Mouse (Mus musculus): ENCODE measurements around the gene Dhx32. TPM values are rescaled to one million over a fixed set of nuclear protein-coding genes. Genes with fewer than 3 reads are reported as not detected.
"Not testable (repeated sequence)": the region's sequence is repeated elsewhere in the genome, so short reads cannot be mapped to it uniquely, and the experiment has no call there.

Gene Dhx32
- total RNA-seq, 2 experiments from 2014 or later = 34.4 to 36.4 TPM

DNA sequence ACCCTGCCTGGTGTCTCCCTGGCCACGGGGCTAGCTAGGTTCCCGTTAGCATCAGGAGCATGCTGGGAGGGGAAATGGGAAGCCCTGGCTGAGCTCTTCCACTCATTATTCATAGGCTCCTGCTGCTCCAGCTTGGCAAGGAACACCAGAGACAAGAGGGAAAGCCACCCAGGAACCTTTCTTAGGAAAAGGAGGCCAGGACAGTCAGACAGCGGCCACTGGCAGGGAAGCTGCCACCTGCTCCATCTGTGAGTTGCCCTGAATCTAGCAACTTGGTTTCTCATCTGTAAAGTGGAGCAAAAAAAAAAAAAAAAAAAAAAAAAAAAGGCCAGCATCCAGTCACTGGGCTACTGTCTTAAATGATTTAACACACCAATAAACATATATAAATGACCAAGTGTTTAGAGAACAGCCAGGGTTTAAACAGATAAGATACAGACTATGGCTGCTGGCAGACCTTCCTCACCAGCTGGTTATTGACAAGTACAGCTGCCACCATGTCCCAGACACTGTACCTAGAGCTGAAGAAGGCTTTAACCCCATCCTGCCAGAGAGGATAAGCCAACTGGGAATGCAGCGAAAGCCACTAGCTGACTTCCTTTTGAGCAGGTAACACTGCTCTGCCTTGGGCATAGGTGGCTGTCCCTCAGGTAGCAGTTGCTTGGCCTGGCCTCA lies 50.4 kb downstream of the Dhx32 start:
- DNase-seq (ENCODE audit: low spot score in 2 of 2) = no peak

DNA sequence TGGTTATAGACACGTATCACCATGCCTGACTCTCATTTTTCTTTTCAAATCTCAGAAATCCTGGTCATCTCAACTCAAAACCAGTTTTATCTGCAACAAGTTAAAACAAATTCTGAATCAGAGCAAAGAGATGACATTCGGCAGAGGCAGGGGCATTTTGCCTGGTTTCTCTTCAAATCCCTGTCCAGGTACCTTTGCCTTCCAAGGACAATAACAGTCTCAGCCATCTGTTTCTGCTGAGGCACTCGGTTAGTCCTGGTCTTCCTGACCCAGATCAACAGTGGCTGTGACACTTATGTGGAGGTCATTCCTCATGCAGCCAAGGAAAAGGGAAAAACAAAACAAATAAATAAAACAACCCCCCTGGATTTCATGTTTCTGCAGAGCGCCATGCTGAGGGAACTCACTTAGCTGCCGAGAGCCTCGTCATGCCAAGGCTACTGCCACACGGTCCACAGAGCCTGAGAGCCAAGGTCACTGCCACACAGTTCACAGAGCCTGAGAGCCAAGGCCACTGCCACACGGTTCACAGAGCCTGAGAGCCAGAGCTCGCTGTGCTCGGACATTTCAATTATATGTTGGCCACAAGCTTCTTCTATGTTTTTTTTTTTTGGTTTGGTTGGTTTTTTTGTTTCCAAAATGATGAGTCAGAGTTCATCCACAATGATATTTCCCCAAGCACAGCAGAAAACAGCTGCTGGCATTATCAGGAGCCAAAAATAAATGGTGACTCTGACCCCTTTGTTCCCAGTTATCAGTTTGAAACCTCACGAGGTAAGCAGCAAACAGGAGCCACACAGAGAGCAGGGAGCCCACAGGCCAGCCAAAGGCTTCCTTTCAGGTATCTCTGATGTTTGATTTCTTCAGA lies 52.0 kb downstream of the Dhx32 start:
- DNase-seq (ENCODE audit: low spot score in 2 of 2) = no peak

DNA sequence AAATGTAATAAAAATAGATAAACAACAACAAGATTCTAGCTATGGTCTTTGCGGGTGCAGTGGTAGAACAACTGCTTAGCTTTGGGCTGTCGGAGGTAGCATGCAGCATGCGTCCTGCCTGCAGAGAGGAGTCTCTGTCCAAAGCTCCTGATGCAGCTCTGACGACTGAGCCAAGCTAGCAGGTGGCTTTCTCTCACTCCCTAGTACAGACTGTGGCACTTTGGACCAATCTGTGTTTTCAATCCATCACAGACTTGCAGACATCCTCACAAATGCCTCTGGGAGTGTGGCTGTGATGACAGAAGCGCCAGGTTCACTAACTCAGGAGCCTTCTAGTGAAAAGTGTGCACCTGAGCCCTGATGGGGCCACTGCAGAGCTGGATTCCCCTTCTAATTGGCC lies 53.2 kb downstream of the Dhx32 start:
- DNase-seq (ENCODE audit: low spot score in 2 of 2) = no peak

DNA sequence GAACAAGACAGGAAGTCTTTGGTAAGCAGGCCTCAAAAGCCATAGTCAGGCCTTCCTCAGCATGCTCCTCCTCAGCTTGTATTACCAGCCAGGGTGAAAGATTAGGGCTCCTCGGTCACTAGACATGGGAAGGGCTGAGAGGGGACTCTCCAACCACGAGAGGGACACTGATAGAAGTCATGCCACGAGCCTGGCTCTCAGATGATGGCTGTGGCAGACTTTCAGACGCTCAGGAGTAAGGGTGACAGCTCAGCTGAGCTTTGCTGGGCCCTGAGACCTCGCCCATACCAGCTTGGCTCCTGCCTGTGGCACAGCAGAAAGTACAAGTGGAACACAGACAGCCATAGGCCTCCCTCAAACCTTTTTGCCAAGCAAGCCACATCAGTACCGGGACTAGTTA lies 55.5 kb downstream of the Dhx32 start:
- DNase-seq (ENCODE audit: low spot score in 2 of 2) = no peak

DNA sequence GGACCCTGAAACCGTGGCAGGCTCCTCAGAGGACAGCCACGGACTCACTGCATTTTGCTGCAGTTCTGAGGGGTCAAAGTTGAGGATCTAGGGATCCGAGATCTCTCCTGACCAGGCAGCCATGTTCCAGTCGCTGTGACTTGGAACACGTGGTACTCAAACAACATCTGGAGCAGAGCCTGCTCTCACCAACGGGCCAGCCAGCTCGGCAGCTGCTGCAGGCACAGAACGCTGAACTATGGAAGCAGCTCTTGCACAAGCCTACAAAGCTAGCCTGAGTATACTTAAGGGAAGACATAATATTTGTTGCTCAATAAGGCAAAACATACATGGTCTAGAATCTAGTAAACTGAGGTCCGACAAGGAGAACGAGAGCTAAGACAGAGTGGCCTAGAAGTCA lies 57.0 kb downstream of the Dhx32 start:
- DNase-seq (ENCODE audit: low spot score in 2 of 2) = no peak

DNA sequence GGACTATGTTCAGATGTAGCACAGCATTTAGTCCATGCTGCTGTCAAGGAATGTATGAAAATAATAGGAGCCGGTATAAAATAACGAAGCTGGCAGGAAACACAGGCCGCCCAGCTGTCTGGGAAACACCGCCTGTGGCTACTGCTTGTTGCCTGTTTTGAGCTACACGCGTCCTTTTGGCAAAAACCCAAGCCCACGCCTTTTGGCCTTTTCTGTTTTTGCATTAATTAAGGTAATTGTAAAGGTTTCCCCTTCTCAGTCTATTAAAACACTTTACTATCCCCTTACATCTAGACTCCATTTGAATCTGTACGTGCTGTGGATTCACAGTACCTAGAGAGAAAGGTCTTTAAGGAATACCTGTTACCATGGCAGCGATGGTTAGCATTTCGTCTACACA lies 57.7 kb downstream of the Dhx32 start:
- no peak for DNase-seq (ENCODE audit: low spot score in 2 of 2)

DNA sequence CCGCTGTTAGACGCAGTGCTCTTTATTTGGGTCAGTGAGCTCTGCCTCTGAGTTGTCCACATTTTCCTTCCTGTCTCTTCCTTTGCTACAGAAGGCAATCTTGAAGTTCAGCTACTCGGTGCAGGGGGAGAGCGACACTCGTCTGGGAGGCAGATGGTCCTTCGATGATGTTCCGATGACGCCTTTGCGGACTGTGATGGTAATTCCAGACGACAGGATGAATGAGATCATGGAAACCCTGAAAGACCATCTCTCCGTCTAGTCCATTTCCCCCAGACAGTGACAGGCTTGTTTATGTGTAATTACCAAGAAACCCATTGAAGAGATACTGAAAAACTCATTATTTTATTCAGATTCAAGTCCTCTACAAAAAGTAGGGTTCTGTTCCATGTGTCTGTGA lies 61.9 kb downstream of the Dhx32 start:
- no peak for DNase-seq (ENCODE audit: low spot score in 2 of 2)

DNA sequence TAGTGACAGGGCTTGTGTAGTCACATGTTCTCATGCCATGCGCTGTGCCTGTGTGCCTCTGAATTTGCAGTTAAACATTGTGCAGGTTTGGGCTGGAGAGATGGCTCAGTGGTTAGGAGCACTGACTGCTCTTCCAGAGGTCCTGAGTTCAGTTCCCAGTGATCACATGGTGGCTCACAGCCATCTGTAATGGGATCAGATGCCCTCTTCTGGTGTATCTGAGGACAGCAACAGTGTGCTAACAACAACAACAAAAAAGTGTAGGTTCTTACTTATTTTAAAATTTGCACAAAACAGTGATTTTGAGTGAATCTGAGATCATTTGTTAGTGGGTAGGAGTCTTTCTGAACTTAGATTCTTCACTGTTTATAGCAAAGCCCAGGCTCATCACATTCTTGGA lies 63.9 kb downstream of the Dhx32 start:
- DNase-seq (ENCODE audit: low spot score in 2 of 2) = no peak

DNA sequence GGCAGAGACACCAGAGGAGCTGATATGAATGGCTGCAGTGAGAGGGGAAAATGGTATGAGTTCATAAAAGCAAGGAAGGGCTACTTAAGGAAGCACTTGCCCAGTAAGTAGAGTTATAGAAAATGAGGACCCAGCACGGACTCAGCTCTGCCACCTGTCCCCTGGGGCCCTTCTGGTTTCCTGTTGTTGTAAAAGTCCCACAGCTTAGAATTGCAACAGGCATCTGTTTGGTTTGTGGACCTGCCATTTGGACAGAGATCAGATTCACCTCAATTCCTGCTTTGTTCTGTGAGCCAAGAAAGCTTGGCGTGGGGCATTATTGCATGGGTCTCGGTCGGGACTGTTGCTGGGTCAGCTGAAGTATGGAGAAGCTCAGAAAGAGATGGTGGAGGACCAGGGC lies 67.1 kb downstream of the Dhx32 start:
- DNase-seq (ENCODE audit: low spot score in 2 of 2) = no peak

DNA sequence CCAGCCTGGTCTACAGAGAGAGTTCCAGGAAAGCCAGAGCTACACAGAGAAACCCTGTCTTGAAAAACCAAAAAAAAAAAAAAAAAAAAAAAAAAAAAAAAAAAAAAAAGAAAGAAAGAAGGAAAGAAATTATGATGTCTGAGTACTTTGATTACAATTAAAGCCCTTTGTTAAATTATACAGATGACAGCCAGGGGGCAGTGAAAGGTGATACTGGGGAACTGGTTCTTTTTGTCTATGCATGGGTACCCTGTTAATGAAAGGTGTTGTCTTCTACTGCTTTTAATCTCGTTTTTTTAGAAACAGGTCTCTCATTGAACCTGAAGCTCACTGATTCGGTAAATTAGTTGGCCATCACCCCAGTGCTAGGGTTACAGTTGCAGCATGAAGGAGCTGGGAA lies 75.2 kb downstream of the Dhx32 start:
- DNase-seq (ENCODE audit: low spot score in 2 of 2) = no peak

DNA sequence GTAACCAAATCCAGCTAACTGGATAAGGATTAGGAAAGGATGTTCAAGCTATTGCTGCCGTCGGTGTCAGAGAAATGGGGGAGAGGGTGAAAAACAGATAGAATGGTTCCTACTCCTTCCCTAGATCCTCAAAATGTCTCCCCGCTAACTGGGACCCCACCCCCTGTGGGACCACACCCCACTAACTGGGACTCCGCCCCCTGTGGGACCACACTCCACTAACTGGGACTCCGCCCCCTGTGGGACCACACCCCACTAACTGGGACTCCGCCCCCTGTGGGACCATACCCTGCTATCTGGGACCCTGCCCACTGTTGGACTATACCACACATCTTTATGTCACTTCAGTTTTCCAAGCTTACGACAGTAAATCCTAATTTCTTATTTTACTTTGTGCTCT lies 78.6 kb downstream of the Dhx32 start:
- DNase-seq (ENCODE audit: low spot score in 2 of 2) = no peak

DNA sequence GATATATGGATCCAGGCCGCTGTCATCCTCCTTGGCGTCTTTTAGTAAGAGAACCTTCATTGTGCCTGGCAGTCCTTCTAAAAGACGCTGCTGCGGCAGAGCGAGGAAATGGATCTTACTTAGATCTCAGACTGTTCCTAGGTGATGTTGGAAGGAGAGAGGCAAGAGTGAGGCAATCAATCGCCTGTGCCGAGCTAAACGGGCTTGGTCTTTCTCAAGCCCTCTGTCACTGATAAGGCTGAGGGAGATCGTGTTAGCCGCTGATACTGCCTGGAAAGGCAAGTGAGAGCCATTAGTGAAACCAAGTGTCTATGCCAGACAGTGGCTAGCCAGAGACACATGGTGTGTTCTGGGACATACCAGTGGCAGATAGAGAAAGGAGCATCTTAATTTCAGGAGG lies 80.2 kb downstream of the Dhx32 start:
- DNase-seq (ENCODE audit: low spot score in 2 of 2) = no peak

DNA sequence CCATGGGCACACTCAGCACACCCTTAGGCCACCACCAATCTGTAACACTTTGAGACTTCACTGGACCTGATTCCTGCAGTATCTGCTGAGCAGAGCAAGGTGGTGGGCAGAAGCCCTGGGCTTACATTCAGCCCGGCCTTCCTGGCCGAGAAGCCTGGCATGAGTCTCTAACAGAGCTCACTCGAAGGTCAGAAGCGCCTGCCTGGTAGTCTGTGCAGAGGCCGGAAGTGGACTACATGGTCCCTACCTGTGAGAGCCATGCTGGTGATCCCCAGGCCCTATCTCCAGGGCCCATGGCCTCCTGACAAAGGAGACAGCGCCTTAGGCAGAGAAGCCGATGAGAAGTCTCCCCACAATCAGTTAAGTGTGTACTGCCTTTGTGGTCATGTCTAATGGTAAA lies 81.2 kb downstream of the Dhx32 start:
- DNase-seq (ENCODE audit: low spot score in 2 of 2) = no peak

DNA sequence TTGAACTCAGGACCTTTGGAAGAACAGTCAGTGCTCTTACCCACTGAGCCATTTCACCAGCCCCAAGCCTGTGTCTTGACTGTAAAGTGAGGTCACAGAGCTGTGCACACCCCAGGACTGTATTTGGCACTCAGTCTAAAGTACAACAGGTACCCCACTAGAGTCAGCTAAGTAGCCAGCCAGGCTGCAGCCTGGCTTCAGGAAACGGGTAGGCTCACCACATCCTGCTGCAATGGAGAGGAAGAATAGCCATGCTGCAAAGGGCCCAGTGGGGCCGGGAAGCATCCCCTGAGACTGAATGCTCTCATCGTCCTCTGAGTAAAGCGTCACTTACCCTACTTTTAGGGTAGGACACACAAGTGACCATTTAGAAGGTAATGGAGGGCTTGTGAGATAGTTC lies 82.6 kb downstream of the Dhx32 start:
- no peak for DNase-seq (ENCODE audit: low spot score in 2 of 2)

DNA sequence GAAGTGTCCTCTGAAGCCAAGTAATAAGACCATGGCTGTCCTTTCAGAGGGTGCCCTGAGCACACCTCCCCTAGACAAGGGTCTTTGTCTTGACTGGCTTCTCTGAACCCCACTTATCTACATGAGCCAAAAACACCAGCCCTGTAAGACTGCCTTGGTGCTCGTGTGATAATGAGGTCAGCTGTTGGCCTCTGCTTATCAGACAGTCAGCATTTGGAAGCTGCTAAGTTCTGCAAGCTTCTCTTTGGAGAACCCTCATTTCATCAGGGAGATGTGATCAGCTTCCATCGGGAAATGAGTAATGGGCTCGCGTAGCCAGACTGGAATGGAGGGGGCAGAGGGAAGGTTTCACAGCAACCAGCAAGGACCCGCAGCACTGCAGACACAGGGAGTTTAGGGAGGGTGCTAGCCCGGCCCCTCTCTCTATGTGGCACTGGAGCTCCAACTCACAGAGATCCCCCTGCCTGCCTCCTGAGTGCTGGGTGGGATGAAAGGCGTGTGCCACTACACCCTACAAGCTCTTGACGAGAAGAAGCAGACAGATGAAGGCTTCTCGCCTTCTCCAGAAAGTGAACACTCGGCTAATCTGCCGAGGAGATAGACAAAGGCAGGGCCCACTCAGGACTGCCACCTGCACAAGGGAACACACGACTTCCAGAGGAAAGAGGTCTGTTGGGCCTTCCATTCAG lies 84.4 kb downstream of the Dhx32 start:
- DNase-seq (ENCODE audit: low spot score in 2 of 2) = no peak

DNA sequence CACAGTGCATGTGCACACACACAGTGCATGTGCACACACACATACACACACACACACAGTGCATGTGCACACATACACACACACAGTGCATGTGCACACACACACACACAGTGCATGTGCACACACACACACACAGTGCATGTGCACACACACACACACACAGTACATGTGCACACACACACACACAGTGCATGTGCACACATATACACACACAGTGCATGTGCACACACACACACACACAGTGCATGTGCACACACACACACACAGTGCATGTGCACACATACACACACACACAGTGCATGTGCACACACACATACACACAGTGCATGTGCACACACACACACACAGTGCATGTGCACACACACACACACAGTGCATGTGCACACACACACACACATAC lies 96.9 kb downstream of the Dhx32 start:
- not testable (repeated sequence) for DNase-seq (ENCODE audit: low spot score in 2 of 2)

DNA sequence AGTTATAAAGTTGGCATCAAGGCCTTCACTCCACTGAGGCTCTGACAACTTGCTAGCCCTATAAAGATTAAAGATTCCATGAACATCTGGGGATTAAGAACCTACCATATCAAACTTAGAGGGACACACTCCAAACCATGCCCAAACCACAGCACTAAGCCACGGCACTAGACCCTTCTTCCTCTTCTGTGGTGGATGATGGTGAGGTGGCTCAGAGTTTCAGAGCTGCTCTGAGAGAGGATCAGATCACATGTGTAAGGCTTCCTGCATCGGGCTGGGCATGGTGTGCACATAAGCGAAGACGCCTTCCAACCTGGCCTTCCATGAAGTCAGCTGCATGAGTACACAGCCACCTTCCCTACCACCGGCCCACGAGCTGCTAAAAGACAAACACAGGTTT lies 97.8 kb downstream of the Dhx32 start:
- DNase-seq (ENCODE audit: low spot score in 2 of 2) = no peak

DNA sequence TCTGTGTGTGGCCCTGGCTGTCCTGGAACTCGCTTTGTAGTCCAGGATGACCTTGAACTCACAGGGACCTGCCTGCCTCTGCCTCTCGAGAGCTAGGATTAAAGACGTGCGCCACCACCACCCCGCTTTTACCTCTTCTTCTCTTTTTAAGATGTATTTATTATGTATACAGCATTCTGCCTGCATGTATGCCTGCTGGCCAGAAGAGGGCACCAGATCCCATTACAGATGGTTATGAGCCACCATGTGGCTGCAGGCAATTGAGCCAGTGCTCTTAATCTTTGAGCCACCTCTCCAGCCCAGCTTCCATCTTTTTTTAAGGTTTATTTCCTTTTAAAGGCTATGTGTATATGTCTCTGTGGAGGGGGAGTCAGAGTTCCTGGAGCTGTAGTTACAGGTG lies 98.4 kb downstream of the Dhx32 start:
- no peak for DNase-seq (ENCODE audit: low spot score in 2 of 2)

DNA sequence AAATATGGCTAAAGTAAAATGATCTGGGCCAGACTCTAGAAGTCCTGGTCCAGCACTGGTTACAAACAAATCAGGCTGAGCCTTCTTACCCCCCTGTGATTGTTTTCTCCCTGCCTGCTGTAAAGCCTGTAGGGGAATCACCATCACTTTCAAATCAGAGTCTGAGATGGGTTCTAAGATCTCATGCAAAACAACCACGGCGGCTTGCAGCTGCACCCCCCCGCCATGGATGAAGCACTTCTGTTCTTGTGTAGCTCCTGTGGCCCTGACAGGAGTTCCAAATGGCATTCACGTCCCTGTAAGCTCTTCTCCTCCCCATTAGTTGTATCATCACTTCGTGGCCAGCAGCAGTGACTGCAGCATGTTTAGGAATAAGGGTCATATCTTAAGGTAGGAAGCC lies 98.9 kb downstream of the Dhx32 start:
- no peak for DNase-seq (ENCODE audit: low spot score in 2 of 2)

DNA sequence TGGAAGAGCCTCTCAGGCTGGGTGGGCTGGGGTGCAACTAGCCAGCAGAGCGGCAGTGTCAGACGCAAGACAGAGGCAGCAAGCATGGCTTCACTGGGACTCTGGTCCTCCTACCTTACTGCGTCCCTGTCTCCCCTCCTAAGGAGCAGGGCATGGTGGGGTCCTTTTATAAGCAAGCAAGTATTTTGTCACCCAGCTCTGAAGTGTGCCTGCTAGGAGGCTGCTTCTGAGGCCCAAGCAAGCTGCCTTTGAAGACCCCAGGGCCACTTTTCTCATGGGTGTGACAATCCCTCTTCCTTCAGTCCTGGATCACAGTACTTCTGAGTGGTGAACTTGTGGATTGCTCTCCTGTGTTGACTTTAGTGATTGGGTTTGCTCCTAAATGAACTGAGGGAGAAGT lies 102.6 kb downstream of the Dhx32 start, which contains the start of gene Mmp21:
TSS of gene Mmp21 (minus strand) at position 101 of the 400 bp plus-strand sequence.
- DNase-seq (ENCODE audit: low spot score in 2 of 2) = no peak

DNA sequence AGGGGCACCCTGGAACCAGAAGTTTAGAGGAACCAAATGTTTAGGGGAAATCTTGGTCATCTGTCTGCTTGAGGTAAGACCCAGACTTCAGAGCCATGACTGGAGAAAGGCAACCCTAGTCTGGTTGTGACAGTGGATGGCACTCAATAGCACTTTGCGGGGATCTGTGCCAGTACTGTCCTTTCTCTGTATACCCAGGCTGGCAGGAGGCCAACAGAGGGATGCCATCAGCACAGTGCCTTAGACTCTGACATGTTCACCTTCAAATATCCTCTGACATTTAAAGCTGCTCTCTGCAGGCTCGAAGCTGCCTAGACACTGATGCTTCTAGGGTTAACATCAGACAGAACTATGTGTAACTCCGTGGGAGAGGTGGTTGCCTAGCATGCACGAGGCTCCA lies 103.1 kb downstream of the Dhx32 start:
- DNase-seq (ENCODE audit: low spot score in 2 of 2) = no peak

DNA sequence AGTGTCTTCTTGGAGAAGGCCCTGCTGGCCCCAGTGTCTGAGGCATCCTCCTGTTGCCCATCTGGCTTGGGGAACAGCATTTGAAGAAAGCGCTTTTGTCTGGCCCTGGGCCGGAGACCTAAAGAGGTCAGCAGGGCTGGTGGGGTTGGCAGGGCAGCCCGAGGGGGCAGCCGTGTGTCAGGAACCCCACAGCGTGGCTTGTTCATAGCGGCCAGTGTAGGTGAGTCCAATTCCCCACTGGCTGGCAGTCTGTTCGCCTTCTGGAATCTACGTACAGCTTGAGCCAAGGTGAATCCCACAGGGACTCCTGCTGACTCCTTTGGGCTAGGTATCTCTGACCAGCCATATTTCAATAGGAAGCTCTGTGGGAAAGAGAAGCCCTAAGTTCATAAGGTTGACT lies 103.8 kb downstream of the Dhx32 start:
- DNase-seq (ENCODE audit: low spot score in 2 of 2) = no peak
